Comparison of ENCODE assay signal across 15 mouse cellular contexts in the genomic region with DNA sequence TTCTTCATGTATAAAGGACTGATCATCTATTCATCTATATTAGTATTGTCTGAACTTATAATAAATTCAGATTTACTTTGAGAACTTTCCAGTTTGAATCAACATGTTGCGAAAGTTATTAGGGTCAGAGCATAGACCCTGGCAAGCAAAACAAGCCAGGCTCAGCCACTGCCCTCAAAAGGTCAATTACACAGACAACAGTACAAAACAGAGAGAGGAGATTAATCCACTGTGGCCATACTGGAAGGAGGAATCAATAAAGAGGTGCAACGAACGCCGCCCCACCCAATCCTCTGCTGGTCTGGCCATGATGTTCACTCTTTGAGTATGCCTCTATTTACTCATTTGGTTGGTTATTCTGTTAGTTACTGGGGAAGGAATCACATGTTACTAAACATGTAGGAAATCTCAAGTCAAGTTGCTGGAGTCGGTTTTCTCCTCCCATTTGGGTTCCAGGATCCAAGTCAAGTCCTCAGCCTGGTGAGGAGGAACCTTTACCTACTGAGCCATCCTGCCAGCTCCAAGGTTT. TPM values are rescaled to one million over a fixed set of nuclear protein-coding genes. Genes with fewer than 3 reads are reported as not detected.
A peak's percentile ranks its signal among the peaks of the same experiment; 100 is the strongest.
DNase-seq lines count a peak whose midpoint lies in the region; ATAC-seq and TF ChIP-seq lines count a peak whose summit lies in the region.
"Not testable (repeated sequence)": the region's sequence is repeated elsewhere in the genome, so short reads cannot be mapped to it uniquely, and the experiment has no call there.
"Had no signal": no experiment of that assay in that cellular context is flagged by ENCODE, and none has a peak within 500 bp of the region (broad histone marks: within the 10 kb centered on the region; RNA-seq: fewer than 3 reads in every experiment).

No protein-coding gene starts in this region.

- TF ChIP-seq CTCF in bone marrow macrophage, adult 2 months (IDR thresholded peaks at IDR 0.05; ENCODE audit: low read depth, low read length); liver, adult 2 months (IDR thresholded peaks at IDR 0.05; ENCODE audit: low read depth, low read length): not testable (repeated sequence)

- peak; percentile 12 for DNase-seq in adipocyte (ENCODE audit: low spot score)
- peak; percentile 83 for DNase-seq in liver, adult 2 months (ENCODE audit: extremely low read depth, low read depth, low spot score)
- DNase-seq in liver, embryonic 13.5 days = not testable (repeated sequence)

- ATAC-seq in liver, embryonic 13.5 days (ENCODE audit: low read depth) = peak; percentile 45; the same call in 1 of the 2 replicates
- ATAC-seq in liver, embryonic 16.5 days (ENCODE audit: low read depth) = peak; percentile 57

- H3K79me2 ChIP-seq in liver, adult 2 months (ENCODE audit: control insufficient read depth, insufficient read depth, low read length) = not testable (repeated sequence)
- peaks cover 71% of the 10 kb centered on the region for H3K79me2 ChIP-seq in macrophage (ENCODE audit: inconsistent target)

- not testable (repeated sequence) for H3K27me3 ChIP-seq in liver, adult 2 months (ENCODE audit: control insufficient read depth, insufficient read depth, low read length); liver, embryonic 13.5 days; liver, embryonic 16.5 days (ENCODE audit: control insufficient read depth, insufficient read depth, low read depth, low read length)

- TF ChIP-seq POLR2A in bone marrow macrophage, adult 2 months (IDR thresholded peaks at IDR 0.05; ENCODE audit: borderline replicate concordance, low read depth, low read length); liver, adult 2 months (IDR thresholded peaks at IDR 0.05; ENCODE audit: extremely low read depth, insufficient read depth, low read length): not testable (repeated sequence)

- not testable (repeated sequence) for H3K9me3 ChIP-seq in liver, embryonic 13.5 days (replicated peaks); liver, embryonic 16.5 days (replicated peaks; ENCODE audit: control insufficient read depth, low read length)

- peak overlapping the region; percentile 55 for H3K27ac ChIP-seq in bone marrow macrophage, adult 2 months (ENCODE audit: insufficient read depth, low read depth, low read length)
- H3K27ac ChIP-seq in liver, adult 2 months (replicated peaks; ENCODE audit: insufficient read depth, low read depth, low read length) = peak overlapping the region; percentile 84
- not testable (repeated sequence) for H3K27ac ChIP-seq in liver, embryonic 13.5 days
- 0 out of 2 replicates have a peak overlapping the region, but pooled peaks have one; percentile 14 for H3K27ac ChIP-seq in liver, embryonic 16.5 days (ENCODE audit: low read length)
- peak overlapping the region; percentile 100 for H3K27ac ChIP-seq in macrophage

- 25% methylated on average over 4 of the region's 5 CpGs for WGBS in liver, adult 2 months
- 75% methylated on average over 4 of the region's 5 CpGs for WGBS in liver, embryonic 13.5 days (ENCODE audit: insufficient replicate concordance)
- 70% methylated on average over 4 of the region's 5 CpGs for WGBS in liver, embryonic 16.5 days (ENCODE audit: insufficient replicate concordance)
- 90% methylated on average over 1 of the region's 5 CpGs for WGBS in macrophage (ENCODE audit: missing documents)

- not testable (repeated sequence) for H3K9ac ChIP-seq in liver, adult 2 months (ENCODE audit: low read depth, low read length); liver, embryonic 13.5 days; liver, embryonic 16.5 days (ENCODE audit: low read depth, low read length)

- H3K4me3 ChIP-seq in bone marrow macrophage, adult 2 months (ENCODE audit: insufficient read depth, low read length); liver, adult 2 months (ENCODE audit: insufficient read depth, low read depth, low read length); liver, embryonic 13.5 days (replicated peaks); liver, embryonic 16.5 days (ENCODE audit: low read depth, low read length); macrophage (ENCODE audit: inconsistent target): not testable (repeated sequence)

- H3K4me1 ChIP-seq in bone marrow macrophage, adult 2 months (ENCODE audit: control insufficient read depth, insufficient read depth, low read length) = peaks cover 30% of the 10 kb centered on the region
- H3K4me1 ChIP-seq in liver, adult 2 months (ENCODE audit: control insufficient read depth, insufficient read depth, low read length) = peaks cover 14% of the 10 kb centered on the region; the same call in 1 of the 2 replicates
- H3K4me1 ChIP-seq in liver, embryonic 13.5 days (replicated peaks); liver, embryonic 16.5 days (ENCODE audit: control insufficient read depth, low read depth, low read length): not testable (repeated sequence)

- not testable (repeated sequence) for H3K36me3 ChIP-seq in liver, adult 2 months (ENCODE audit: control insufficient read depth, insufficient read depth, low read length); liver, embryonic 13.5 days; liver, embryonic 16.5 days (ENCODE audit: control insufficient read depth, insufficient read depth); macrophage (ENCODE audit: inconsistent target)

- H3K4me2 ChIP-seq in liver, embryonic 13.5 days; liver, embryonic 16.5 days (ENCODE audit: low read depth, low read length): not testable (repeated sequence)

RNA-seq across cellular contexts. Expression of gene Mthfsl, which starts 9.1 kb away (rescaled TPM):
- 78.7 and 82.6 TPM in 2 replicates for polyA plus RNA-seq in bone marrow macrophage, adult 2 months (2012; ENCODE audit: insufficient read depth, insufficient read length, missing spikeins)
- total RNA-seq in liver, adult 2 months (2014; rRNA removed) = 42.1 and 42.3 TPM in 2 replicates
- 28.3 and 29.8 TPM in 2 replicates for polyA plus RNA-seq in liver, adult 2 months (2012; rRNA removed)
- polyA plus RNA-seq in liver, embryonic 13.5 days (2015; fragmentation: Nextera tagmentation; extraction: Ambion mirVana) = 25.2 and 27.7 TPM in 2 replicates
- 28.8 and 29.0 TPM in 2 replicates for polyA plus RNA-seq in liver, embryonic 16.5 days (2015; fragmentation: Nextera tagmentation; extraction: Ambion mirVana)
- 100 to 1,000 TPM; 128 to 749 (median 292) TPM for total RNA-seq in macrophage (2018; cell fraction: chromatin; rRNA removed)
- total RNA-seq in macrophage (2018; cell fraction: cytosol; rRNA removed) = 100 to 1,000 TPM; 139 to 214 (median 164) TPM
- 100 to 1,000 TPM; 122 to 689 (median 264) TPM for total RNA-seq in macrophage (2018; cell fraction: nucleus; rRNA removed)
- 105 to 118 TPM (median 111 TPM) in 3 replicates for polyA plus RNA-seq in macrophage (2018)

RNA-seq across cellular contexts. Expression of gene Bcl2a1d, which starts 20.7 kb away (rescaled TPM):
- polyA plus RNA-seq in bone marrow macrophage, adult 2 months (2012; ENCODE audit: insufficient read depth, insufficient read length, missing spikeins) = 3.8 and 7.0 TPM in 2 replicates
- 0.74 and 1.5 TPM in 2 replicates for total RNA-seq in liver, adult 2 months (2014; rRNA removed)
- 0.17 and 0.92 TPM in 2 replicates for polyA plus RNA-seq in liver, adult 2 months (2012; rRNA removed)
- 0.18 and 0.20 TPM in 2 replicates for polyA plus RNA-seq in liver, embryonic 13.5 days (2015; fragmentation: Nextera tagmentation; extraction: Ambion mirVana)
- 0.46 TPM in 1 of 2 replicates, not detected in the other for polyA plus RNA-seq in liver, embryonic 16.5 days (2015; fragmentation: Nextera tagmentation; extraction: Ambion mirVana)
- 100 to 1,000 TPM in 17 of 26 experiments, 10 to 100 TPM in 6, 1 to 10 TPM in 3; 4.8 to 661 (median 144) TPM for total RNA-seq in macrophage (2018; cell fraction: chromatin; rRNA removed)
- 100 to 1,000 TPM in 18 of 26 experiments, 10 to 100 TPM in 8; 13.6 to 635 (median 167) TPM for total RNA-seq in macrophage (2018; cell fraction: cytosol; rRNA removed)
- 100 to 1,000 TPM in 23 of 26 experiments, 10 to 100 TPM in 2, 1 to 10 TPM in 1; 8.9 to 976 (median 457) TPM for total RNA-seq in macrophage (2018; cell fraction: nucleus; rRNA removed)
- polyA plus RNA-seq in macrophage (2018) = 21.3 to 27.9 TPM (median 23.0 TPM) in 3 replicates
- total RNA-seq: common myeloid progenitor, adult 5-6 weeks had no signal
- polyA plus RNA-seq: embryonic facial prominence, embryonic 11.5 days; embryonic facial prominence, embryonic 15.5 days; erythroblast, embryonic 14.5 days; forebrain, embryonic 10.5 days; forebrain, embryonic 12.5 days; forebrain, embryonic 14.5 days; forebrain, embryonic 16.5 days; G1E had no signal
